In genomic region chr3:95643097-95643496, GRCm38 (mm10) we compare ENCODE assay signal across 23 mouse cellular contexts. TPM values are rescaled to one million over a fixed set of nuclear protein-coding genes. Genes with fewer than 3 reads are reported as not detected.
DNase-seq lines count a peak whose midpoint lies in the region; ATAC-seq and TF ChIP-seq lines count a peak whose summit lies in the region.
"Had no signal": no experiment of that assay in that cellular context is flagged by ENCODE, and none has a peak within 500 bp of the region (broad histone marks: within the 10 kb centered on the region; RNA-seq: fewer than 3 reads in every experiment).

No protein-coding gene starts in this region.

- peaks cover 41% of the 10 kb centered on the region for H3K36me3 ChIP-seq in G1E (replicated peaks)
- peaks cover 3% of the 10 kb centered on the region; the same call in 1 of the 2 replicates for H3K36me3 ChIP-seq in intestine, postnatal 0 days (ENCODE audit: control insufficient read depth, insufficient read depth)
- peaks cover 21% of the 10 kb centered on the region for H3K36me3 ChIP-seq in liver, embryonic 15.5 days (replicated peaks)
- peaks cover 15% of the 10 kb centered on the region for H3K36me3 ChIP-seq in forebrain, embryonic 14.5 days (ENCODE audit: control insufficient read depth, insufficient read depth, low read length)
- H3K36me3 ChIP-seq: hindbrain, embryonic 15.5 days had no signal

- no peaks in the 10 kb centered on the region for H3K9me3 ChIP-seq in G1E (replicated peaks)
- no peaks in the 10 kb centered on the region for H3K9me3 ChIP-seq in intestine, postnatal 0 days (ENCODE audit: control insufficient read depth)
- H3K9me3 ChIP-seq in liver, embryonic 15.5 days (replicated peaks) = no peaks in the 10 kb centered on the region
- no peaks in the 10 kb centered on the region for H3K9me3 ChIP-seq in forebrain, embryonic 14.5 days (replicated peaks; ENCODE audit: control insufficient read depth, low read length)
- H3K9me3 ChIP-seq: forebrain, embryonic 12.5 days; hindbrain, embryonic 15.5 days; limb, embryonic 13.5 days had no signal

- H3K9ac ChIP-seq in intestine, postnatal 0 days (ENCODE audit: low read depth, low read length) = no peak overlapping the region
- H3K9ac ChIP-seq in liver, embryonic 15.5 days = no peak overlapping the region
- no peak overlapping the region for H3K9ac ChIP-seq in forebrain, embryonic 14.5 days (ENCODE audit: low read length)
- H3K9ac ChIP-seq: forebrain, embryonic 12.5 days; hindbrain, embryonic 15.5 days; limb, embryonic 13.5 days had no signal

- no peak overlapping the region for H3K4me2 ChIP-seq in intestine, postnatal 0 days (replicated peaks; ENCODE audit: low read depth)
- no peak overlapping the region for H3K4me2 ChIP-seq in liver, embryonic 15.5 days
- H3K4me2 ChIP-seq in forebrain, embryonic 14.5 days (ENCODE audit: low read length) = no peak overlapping the region
- H3K4me2 ChIP-seq: forebrain, embryonic 12.5 days; hindbrain, embryonic 15.5 days; limb, embryonic 13.5 days had no signal

- no peak for TF ChIP-seq CTCF in G1E (IDR thresholded peaks at IDR 0.05; ENCODE audit: low read depth, low read length)
- TF ChIP-seq CTCF in intestine, postnatal 0 days (IDR thresholded peaks at IDR 0.05; ENCODE audit: low read depth) = no peak

- no peak overlapping the region for H3K4me3 ChIP-seq in G1E (ENCODE audit: low read depth, low read length)
- no peak overlapping the region for H3K4me3 ChIP-seq in intestine, postnatal 0 days (ENCODE audit: low read depth, low read length)
- no peak overlapping the region for H3K4me3 ChIP-seq in liver, embryonic 15.5 days (replicated peaks)
- no peak overlapping the region for H3K4me3 ChIP-seq in forebrain, embryonic 14.5 days (ENCODE audit: low read depth, low read length)
- H3K4me3 ChIP-seq: forebrain, embryonic 12.5 days; heart, adult 2 months; hindbrain, embryonic 15.5 days; limb, embryonic 13.5 days had no signal

- DNase-seq in G1E (ENCODE audit: low spot score) = peak; percentile 22
- peak; percentile 55 for DNase-seq in yolk sac, embryonic 10.5 days (ENCODE audit: low spot score)
- no peak for DNase-seq in cerebellum, adult 18-20 months
- no peak for DNase-seq in cerebellum, adult 8-10 months
- no peak for DNase-seq in forebrain, embryonic 14.5 days (ENCODE audit: low spot score)
- DNase-seq: adrenal gland, postnatal 10 days; B cell, adult 2 months; cerebellum, adult 11 months; cerebellum, postnatal 36 days; gastrocnemius, postnatal 10 days; heart, adult 2 months; heart, postnatal 36 days; kidney, adult 18-20 months; layer of hippocampus, postnatal 36 days; retina, postnatal 1 day; thymus, postnatal 36 days had no signal

- ATAC-seq in G1E (ENCODE audit: extremely low read depth, insufficient number of reproducible peaks, low FRiP score, poor library complexity, severe bottlenecking) = peak; percentile 46
- ATAC-seq in intestine, postnatal 0 days = peak; percentile 88
- peak; percentile 69 for ATAC-seq in liver, embryonic 15.5 days (ENCODE audit: insufficient read depth)
- no peak for ATAC-seq in forebrain, embryonic 14.5 days
- ATAC-seq: activated CD4-positive, CD25-positive, alpha-beta regulatory T cell, adult 4 months had no signal

- 35% methylated on average over 7 of the region's 7 CpGs for WGBS in intestine, postnatal 0 days
- WGBS in liver, embryonic 15.5 days (ENCODE audit: insufficient replicate concordance) = 36% methylated on average over 7 of the region's 7 CpGs
- 93% methylated on average over 7 of the region's 7 CpGs for WGBS in forebrain, embryonic 14.5 days

- H3K27ac ChIP-seq in intestine, postnatal 0 days (ENCODE audit: low read depth, low read length) = peak overlapping the region; percentile 36; the same call in 1 of the 2 replicates
- H3K27ac ChIP-seq in liver, embryonic 15.5 days (replicated peaks) = peak overlapping the region; percentile 70
- H3K27ac ChIP-seq in forebrain, embryonic 14.5 days (ENCODE audit: low read depth, low read length) = no peak overlapping the region
- H3K27ac ChIP-seq: forebrain, embryonic 12.5 days; heart, adult 2 months; hindbrain, embryonic 15.5 days; kidney, postnatal 0 days; limb, embryonic 13.5 days had no signal

- H3K27me3 ChIP-seq in G1E (ENCODE audit: insufficient read depth, low read length) = no peaks in the 10 kb centered on the region
- H3K27me3 ChIP-seq in intestine, postnatal 0 days (replicated peaks; ENCODE audit: control insufficient read depth, insufficient read depth, low read length) = no peaks in the 10 kb centered on the region
- H3K27me3 ChIP-seq in liver, embryonic 15.5 days = no peaks in the 10 kb centered on the region
- no peaks in the 10 kb centered on the region for H3K27me3 ChIP-seq in forebrain, embryonic 14.5 days (replicated peaks; ENCODE audit: control insufficient read depth, insufficient read depth, low read length)
- H3K27me3 ChIP-seq: forebrain, embryonic 12.5 days; hindbrain, embryonic 15.5 days; limb, embryonic 13.5 days had no signal

- H3K4me1 ChIP-seq in G1E (ENCODE audit: insufficient read depth, low read depth, low read length) = peaks cover 54% of the 10 kb centered on the region
- no peaks in the 10 kb centered on the region for H3K4me1 ChIP-seq in intestine, postnatal 0 days (replicated peaks; ENCODE audit: control insufficient read depth, insufficient read depth, low read length)
- H3K4me1 ChIP-seq in liver, embryonic 15.5 days (replicated peaks) = peaks cover 67% of the 10 kb centered on the region
- no peaks in the 10 kb centered on the region for H3K4me1 ChIP-seq in forebrain, embryonic 14.5 days (ENCODE audit: control insufficient read depth, insufficient read depth, low read length)
- H3K4me1 ChIP-seq: forebrain, embryonic 12.5 days; hindbrain, embryonic 15.5 days; limb, embryonic 13.5 days had no signal

RNA-seq across cellular contexts. Expression of gene Mcl1, which starts 15.5 kb away (rescaled TPM):
- total RNA-seq in G1E (2014; fragmentation: Nextera tagmentation) (296 and 335 TPM in 2 replicates), G1E (2017) (263 and 280 TPM in 2 replicates)
- polyA plus RNA-seq in G1E (2012) = 264 and 420 TPM in 2 replicates
- polyA plus RNA-seq in intestine, postnatal 0 days (2015; fragmentation: Nextera tagmentation; extraction: Ambion mirVana) = 52.4 and 53.3 TPM in 2 replicates
- polyA plus RNA-seq in liver, embryonic 15.5 days (2015; fragmentation: Nextera tagmentation; extraction: Ambion mirVana) = 34.8 and 39.0 TPM in 2 replicates
- 50.3 and 50.8 TPM in 2 replicates for polyA plus RNA-seq in forebrain, embryonic 14.5 days (2014; fragmentation: Nextera tagmentation; extraction: Ambion mirVana)

RNA-seq across cellular contexts. Expression of gene Ensa, which starts 18.3 kb away (rescaled TPM):
- total RNA-seq in G1E (2014; fragmentation: Nextera tagmentation) = 99.9 and 104 TPM in 2 replicates
- 109 and 133 TPM in 2 replicates for total RNA-seq in G1E (2017)
- polyA plus RNA-seq in G1E (2012) = 19.2 and 20.4 TPM in 2 replicates
- polyA plus RNA-seq in intestine, postnatal 0 days (2015; fragmentation: Nextera tagmentation; extraction: Ambion mirVana) = 44.0 and 48.2 TPM in 2 replicates
- 32.7 and 35.9 TPM in 2 replicates for polyA plus RNA-seq in liver, embryonic 15.5 days (2015; fragmentation: Nextera tagmentation; extraction: Ambion mirVana)
- polyA plus RNA-seq in forebrain, embryonic 14.5 days (2014; fragmentation: Nextera tagmentation; extraction: Ambion mirVana) = 97.2 and 106 TPM in 2 replicates

RNA-seq across cellular contexts. Expression of gene Adamtsl4, which starts 44.6 kb away (rescaled TPM):
- not detected in 2 replicates for total RNA-seq in G1E (2014; fragmentation: Nextera tagmentation)
- 0.06 and 0.11 TPM in 2 replicates for total RNA-seq in G1E (2017)
- polyA plus RNA-seq in G1E (2012) = 0.01 TPM in 1 of 2 replicates, not detected in the other
- 3.2 and 3.8 TPM in 2 replicates for polyA plus RNA-seq in intestine, postnatal 0 days (2015; fragmentation: Nextera tagmentation; extraction: Ambion mirVana)
- 0.79 and 1.0 TPM in 2 replicates for polyA plus RNA-seq in liver, embryonic 15.5 days (2015; fragmentation: Nextera tagmentation; extraction: Ambion mirVana)
- 0.13 and 0.72 TPM in 2 replicates for polyA plus RNA-seq in forebrain, embryonic 14.5 days (2014; fragmentation: Nextera tagmentation; extraction: Ambion mirVana)

RNA-seq across cellular contexts. Expression of gene Golph3l, which starts 54.4 kb away (rescaled TPM):
- total RNA-seq in G1E (2014; fragmentation: Nextera tagmentation) (115 and 117 TPM in 2 replicates), G1E (2017) (72.1 and 79.0 TPM in 2 replicates)
- 2.3 and 2.4 TPM in 2 replicates for polyA plus RNA-seq in G1E (2012)
- 26.9 and 27.6 TPM in 2 replicates for polyA plus RNA-seq in intestine, postnatal 0 days (2015; fragmentation: Nextera tagmentation; extraction: Ambion mirVana)
- 28.9 and 31.2 TPM in 2 replicates for polyA plus RNA-seq in liver, embryonic 15.5 days (2015; fragmentation: Nextera tagmentation; extraction: Ambion mirVana)
- 40.7 and 43.5 TPM in 2 replicates for polyA plus RNA-seq in forebrain, embryonic 14.5 days (2014; fragmentation: Nextera tagmentation; extraction: Ambion mirVana)

Comparison
In these comparisons a context has a peak if more than half of its experiments do, and no peak if none do; other contexts are left out.
1. DNase-seq: peak in G1E (single experiment) and yolk sac, embryonic 10.5 days (single experiment); none in cerebellum, adult 18-20 months (0 of 2), cerebellum, adult 8-10 months (single experiment) and forebrain, embryonic 14.5 days (single experiment).